Mouse (Mus musculus): ENCODE measurements around the gene Zfp444.
"Not testable (repeated sequence)": the region's sequence is repeated elsewhere in the genome, so short reads cannot be mapped to it uniquely, and the experiment has no call there.

Gene Zfp444

GRCm38 (mm10) chr7:6161541-6161940, 10.5 kb upstream of the Zfp444 start:
- DNase-seq (ENCODE audit: low spot score): no peak

- DNase-seq (ENCODE audit: low spot score): no peak
Measured at GRCm38 (mm10) chr7:6162172-6162571, 9.9 kb upstream of the Zfp444 start.

GRCm38 (mm10) chr7:6164671-6165070, 7.4 kb upstream of the Zfp444 start:
- no peak for DNase-seq (ENCODE audit: low spot score)

- no peak for DNase-seq (ENCODE audit: low spot score)
Measured at GRCm38 (mm10) chr7:6169403-6169802, 2.6 kb upstream of the Zfp444 start.

- no peak for DNase-seq (ENCODE audit: low spot score)
Measured at GRCm38 (mm10) chr7:6170391-6170790, 1.6 kb upstream of the Zfp444 start.

- no peak for DNase-seq (ENCODE audit: low spot score)
Measured at GRCm38 (mm10) chr7:6170871-6171270, 1.2 kb upstream of the Zfp444 start.

GRCm38 (mm10) chr7:6171444-6172005, 501 bp upstream of the Zfp444 start:
- DNase-seq (ENCODE audit: low spot score): peak; percentile 75

GRCm38 (mm10) chr7:6172674-6173244, 733 bp downstream of the Zfp444 start:
- DNase-seq (ENCODE audit: low spot score): peak; percentile 37

- no peak for DNase-seq (ENCODE audit: low spot score)
Measured at GRCm38 (mm10) chr7:6173872-6174271, 1.8 kb downstream of the Zfp444 start.

- DNase-seq (ENCODE audit: low spot score): not testable (repeated sequence)
Measured at GRCm38 (mm10) chr7:6174365-6174987, 2.5 kb downstream of the Zfp444 start.

GRCm38 (mm10) chr7:6179013-6179412, 7.0 kb downstream of the Zfp444 start:
- DNase-seq (ENCODE audit: low spot score): no peak

- DNase-seq (ENCODE audit: low spot score): no peak
Measured at GRCm38 (mm10) chr7:6182882-6183281, 10.9 kb downstream of the Zfp444 start.

- DNase-seq (ENCODE audit: low spot score): no peak
Measured at GRCm38 (mm10) chr7:6183802-6184201, 11.8 kb downstream of the Zfp444 start.

GRCm38 (mm10) chr7:6184521-6184920, 12.5 kb downstream of the Zfp444 start:
- DNase-seq (ENCODE audit: low spot score): no peak

GRCm38 (mm10) chr7:6185391-6185790, 13.4 kb downstream of the Zfp444 start:
- DNase-seq (ENCODE audit: low spot score): no peak

GRCm38 (mm10) chr7:6186176-6186575, 14.2 kb downstream of the Zfp444 start:
- DNase-seq (ENCODE audit: low spot score): no peak

GRCm38 (mm10) chr7:6186756-6187155, 14.7 kb downstream of the Zfp444 start:
- no peak for DNase-seq (ENCODE audit: low spot score)

GRCm38 (mm10) chr7:6189542-6189941, 17.5 kb downstream of the Zfp444 start:
- DNase-seq (ENCODE audit: low spot score): no peak

GRCm38 (mm10) chr7:6191376-6191775, 19.4 kb downstream of the Zfp444 start:
- peak; percentile 88 for DNase-seq (ENCODE audit: low spot score)

GRCm38 (mm10) chr7:6194129-6194528, 22.1 kb downstream of the Zfp444 start:
- peak; percentile 45 for DNase-seq (ENCODE audit: low spot score)

GRCm38 (mm10) chr7:6195777-6196176, 23.8 kb downstream of the Zfp444 start:
- no peak for DNase-seq (ENCODE audit: low spot score)

GRCm38 (mm10) chr7:6196790-6197189, 24.8 kb downstream of the Zfp444 start, which contains the start of gene Galp:
TSS of gene Galp (plus strand) at chr7:6197090.
- DNase-seq (ENCODE audit: low spot score): no peak

- no peak for DNase-seq (ENCODE audit: low spot score)
Measured at GRCm38 (mm10) chr7:6204200-6204599, 32.2 kb downstream of the Zfp444 start.

- DNase-seq (ENCODE audit: low spot score): peak; percentile 27
Measured at GRCm38 (mm10) chr7:6213144-6213543, 41.1 kb downstream of the Zfp444 start.

Measured in layer of hippocampus, adult 11-12 months (tissue).